Mouse (Mus musculus) heart, adult 2 months (tissue): ENCODE measurements around the gene Frmd6. TPM values are rescaled to one million over a fixed set of nuclear protein-coding genes. Genes with fewer than 3 reads are reported as not detected.

ENCODE experiments used
- DNase-seq, 2 experiments: peaks; one replicate each; pipeline ENCODE4 v3.0.0; 2021
- H3K27ac ChIP-seq: fragments of 200-600 bp; 2 replicates; pipeline ENCODE4 v1.8.1; 2022
- H3K27me3 ChIP-seq: fragments of 200-500 bp; 2 replicates; pipeline ENCODE4 v1.6.1; 2012; ENCODE audit warnings: mild to moderate bottlenecking, low read length, inconsistent platforms, mixed read lengths; ENCODE audit not compliant: control insufficient read depth, insufficient read depth
- H3K36me3 ChIP-seq: fragments of 200-500 bp; 2 replicates; pipeline ENCODE4 v1.6.1; 2012; ENCODE audit warnings: low read length, inconsistent platforms; ENCODE audit not compliant: control insufficient read depth, insufficient read depth
- H3K4me1 ChIP-seq: fragments of 200-500 bp; 2 replicates; pipeline ENCODE4 v1.6.1; 2011; ENCODE audit warnings: low read length; ENCODE audit not compliant: control insufficient read depth, insufficient read depth
- H3K4me3 ChIP-seq: fragments of 200-600 bp; 2 replicates; pipeline ENCODE4 v1.8.1; 2022
- H3K79me2 ChIP-seq: fragments of 200-500 bp; replicated peaks from 2 replicates; pipeline ENCODE4 v1.6.1; 2012; ENCODE audit warnings: mild to moderate bottlenecking, inconsistent platforms, low read length, moderate library complexity, mixed read lengths; ENCODE audit not compliant: control insufficient read depth, insufficient read depth
- H3K9ac ChIP-seq: fragments of 200-500 bp; 2 replicates; pipeline ENCODE4 v1.6.1; 2012; ENCODE audit warnings: low read depth, mild to moderate bottlenecking, control low read depth, inconsistent platforms, low read length, mixed read lengths
- CTCF ChIP-seq: fragments of 200-600 bp; IDR thresholded peaks from 2 replicates; pipeline ENCODE4 v1.8.1; 2022; ENCODE audit warnings: antibody characterized with exemption, mild to moderate bottlenecking, moderate library complexity
- EP300 ChIP-seq: fragments of 200-500 bp; IDR thresholded peaks from 2 replicates; pipeline ENCODE4 v1.6.1; 2011; ENCODE audit warnings: low read depth, low read length, control low read depth; ENCODE audit not compliant: insufficient read depth
- POLR2A ChIP-seq: fragments of 200-500 bp; IDR thresholded peaks from 2 replicates; pipeline ENCODE4 v1.6.1; 2011; ENCODE audit warnings: mild to moderate bottlenecking, low read depth, low read length, control low read depth; ENCODE audit not compliant: insufficient read depth
- WGBS: fragments of 180-500 bp; shearing (Covaris S2); methylation state at CpG from one replicate; pipeline ENCODE4 v1.1.7; 2018; 5-methylcytosine and 5-hydroxymethylcytosine counted together
- intact Hi-C: fragments of 180-260 bp; cut with DNase I; formaldehyde crosslinking; loops from one replicate; pipeline ENCODE4 v1.15.1; 2025
- polyA plus RNA-seq: library from polyadenylated mRNA; depleted of rRNA; stranded (reverse); fragments of >200 nt; gene quantifications from 2 replicates; pipeline ENCODE4 v1.2.3, GENCODE M21; 2012; rRNA removed
- total RNA-seq, 2 experiments: library from RNA; stranded (reverse); gene quantifications; 2 replicates each; pipeline ENCODE4 v1.2.3; 2021

The Frmd6 gene
- total and polyA plus RNA-seq, 3 experiments, result 17.3 to 33.2 (median 31.4) TPM

- Histone ChIP-seq H3K79me2 (no peaks in the 10 kb centered on the region), H3K4me1 (no peaks in the 10 kb centered on the region; the same call in 1 of the 2 replicates), H3K27me3 (no peaks in the 10 kb centered on the region), H3K9ac (peak within 1 kb of the TSS; percentile 91), H3K27ac (peak within 1 kb of the TSS; percentile 95), H3K4me3 (peak within 1 kb of the TSS; percentile 98), H3K36me3 (peaks cover 2% of the 10 kb centered on the region)
- DNase-seq, result peak; percentile 94 to 98
- WGBS, result under 1% methylated on average over 58 of the region's 59 CpGs
- intact Hi-C loops, result loop anchor here (2.0 kb wide), 1 partner anchor 31 kb away; no protein-coding TSS in a partner anchor
- TF ChIP-seq EP300 (0 out of 2 replicates have a peak, but pooled peaks have one; percentile 25), CTCF (no peak), POLR2A (peak; percentile 99)
Observed at GRCm38 (mm10) chr12:70937571-70938384, 112.5 kb downstream of the Frmd6 start, which contains the start of gene Actr10. Gene Actr10, plus strand, starts transcription at chr12:70937857.

GRCm38 (mm10) chr12:70940806-70941205 is 115.5 kb downstream of the Frmd6 start:
- no peak for TF ChIP-seq EP300
- no peak for TF ChIP-seq CTCF
- TF ChIP-seq POLR2A, result no peak
- WGBS, result 92% methylated on average over 7 of the region's 7 CpGs
- no peak overlapping the region for H3K4me3 ChIP-seq
- intact Hi-C loops, result no loop called here
- no peak for DNase-seq
- no peak overlapping the region for H3K27ac ChIP-seq
- no peaks in the 10 kb centered on the region for H3K27me3 ChIP-seq
- H3K9ac ChIP-seq, result no peak overlapping the region
- no peaks in the 10 kb centered on the region; the same call in 1 of the 2 replicates for H3K4me1 ChIP-seq
- H3K79me2 ChIP-seq, result no peaks in the 10 kb centered on the region
- H3K36me3 ChIP-seq, result peaks cover 6% of the 10 kb centered on the region

GRCm38 (mm10) chr12:70944181-70944580 is 118.9 kb downstream of the Frmd6 start:
- peak in 1 of 2 experiments; percentile 27 for DNase-seq
- H3K27me3 ChIP-seq, result no peaks in the 10 kb centered on the region
- no peaks in the 10 kb centered on the region; the same call in 1 of the 2 replicates for H3K4me1 ChIP-seq
- peaks cover 5% of the 10 kb centered on the region for H3K36me3 ChIP-seq
- intact Hi-C loops, result no loop called here
- H3K9ac ChIP-seq, result no peak overlapping the region
- no peaks in the 10 kb centered on the region for H3K79me2 ChIP-seq
- no peak overlapping the region for H3K27ac ChIP-seq
- WGBS, result 58% methylated on average over 5 of the region's 5 CpGs
- no peak overlapping the region for H3K4me3 ChIP-seq
- TF ChIP-seq EP300, result no peak
- TF ChIP-seq CTCF, result no peak
- TF ChIP-seq POLR2A, result no peak

GRCm38 (mm10) chr12:70946585-70947256 is 121.4 kb downstream of the Frmd6 start:
- Histone ChIP-seq H3K4me3 (no peak overlapping the region), H3K4me1 (no peaks in the 10 kb centered on the region; the same call in 1 of the 2 replicates), H3K36me3 (peaks cover 5% of the 10 kb centered on the region), H3K9ac (no peak overlapping the region), H3K27me3 (no peaks in the 10 kb centered on the region), H3K79me2 (no peaks in the 10 kb centered on the region), H3K27ac (no peak overlapping the region)
- no peak for TF ChIP-seq EP300
- no peak for TF ChIP-seq POLR2A
- no peak for TF ChIP-seq CTCF
- intact Hi-C loops, result no loop called here
- no peak for DNase-seq
- 84% methylated on average over 10 of the region's 10 CpGs for WGBS

Other genes with a start within 250 kb of the Frmd6 start
- gene Actr10, start 112.3 kb downstream of the Frmd6 start, total RNA-seq, result 100 to 1,000 TPM; 111 to 134 TPM
- 30.0 and 66.9 TPM in 2 replicates for gene Actr10, start 112.3 kb downstream of the Frmd6 start, polyA plus RNA-seq
- gene Psma3, start 149.1 kb downstream of the Frmd6 start, total RNA-seq, result 100 to 1,000 TPM; 174 to 186 TPM
- gene Psma3, start 149.1 kb downstream of the Frmd6 start, polyA plus RNA-seq, result 27.6 and 54.1 TPM in 2 replicates
- gene Arid4a, start 190.5 kb downstream of the Frmd6 start, total RNA-seq, result 10 to 100 TPM; 14.1 to 15.3 TPM
- 2.5 and 4.0 TPM in 2 replicates for gene Arid4a, start 190.5 kb downstream of the Frmd6 start, polyA plus RNA-seq